Mouse (Mus musculus) embryonic facial prominence, embryonic 15.5 days (tissue): ENCODE data around the gene A730009L09Rik. TPM values are rescaled to one million over a fixed set of nuclear protein-coding genes. Genes with fewer than 3 reads are reported as not detected.

Experiments
- ATAC-seq: fragments of 200-750 bp; cut with Nextera tagmentation; 2 replicates; pipeline ENCODE4 v1.8.0; 2017; ENCODE audit warnings: low read depth, moderate TSS enrichment; ENCODE audit not compliant: insufficient number of reproducible peaks, low FRiP score, low TSS enrichment
- H3K27ac ChIP-seq: fragments of 300-500 bp; sonication (generic); replicated peaks from 2 replicates; pipeline ENCODE4 v1.5.1; 2015; ENCODE audit warnings: mild to moderate bottlenecking, inconsistent platforms
- H3K27me3 ChIP-seq: fragments of 300-500 bp; sonication (generic); 2 replicates; pipeline ENCODE4 v1.6.1; 2015; ENCODE audit warnings: inconsistent platforms
- H3K36me3 ChIP-seq: fragments of 300-500 bp; sonication (generic); 2 replicates; pipeline ENCODE4 v1.6.1; 2015; ENCODE audit warnings: mild to moderate bottlenecking, inconsistent platforms
- H3K4me1 ChIP-seq: fragments of 300-500 bp; sonication (generic); 2 replicates; pipeline ENCODE4 v1.6.1; 2015; ENCODE audit warnings: inconsistent platforms
- H3K4me2 ChIP-seq: fragments of 300-500 bp; sonication (generic); replicated peaks from 2 replicates; pipeline ENCODE4 v1.6.1; 2015; ENCODE audit warnings: mild to moderate bottlenecking, inconsistent platforms
- H3K4me3 ChIP-seq: fragments of 300-500 bp; sonication (generic); replicated peaks from 2 replicates; pipeline ENCODE4 v1.5.1; 2015; ENCODE audit warnings: mild to moderate bottlenecking, inconsistent platforms
- H3K9ac ChIP-seq: fragments of 300-500 bp; sonication (generic); 2 replicates; pipeline ENCODE4 v1.6.1; 2015; ENCODE audit warnings: inconsistent platforms
- H3K9me3 ChIP-seq: fragments of 300-500 bp; sonication (generic); replicated peaks from 2 replicates; pipeline ENCODE4 v1.6.1; 2016; ENCODE audit warnings: inconsistent platforms
- WGBS: fragments of 180-500 bp; shearing (Covaris S2); methylation state at CpG from one replicate; pipeline ENCODE4 v1.1.7; 2015; 5-methylcytosine and 5-hydroxymethylcytosine counted together
- polyA plus RNA-seq: library from polyadenylated mRNA; unstranded; fragments of >200 nt; fragmentation: Nextera tagmentation; extraction: Ambion mirVana; gene quantifications from 2 replicates; pipeline ENCODE4 v1.2.1, GENCODE M21; 2015

A730009L09Rik gene
- polyA plus RNA-seq, 1 experiment from 2014 or later = not detected

DNA sequence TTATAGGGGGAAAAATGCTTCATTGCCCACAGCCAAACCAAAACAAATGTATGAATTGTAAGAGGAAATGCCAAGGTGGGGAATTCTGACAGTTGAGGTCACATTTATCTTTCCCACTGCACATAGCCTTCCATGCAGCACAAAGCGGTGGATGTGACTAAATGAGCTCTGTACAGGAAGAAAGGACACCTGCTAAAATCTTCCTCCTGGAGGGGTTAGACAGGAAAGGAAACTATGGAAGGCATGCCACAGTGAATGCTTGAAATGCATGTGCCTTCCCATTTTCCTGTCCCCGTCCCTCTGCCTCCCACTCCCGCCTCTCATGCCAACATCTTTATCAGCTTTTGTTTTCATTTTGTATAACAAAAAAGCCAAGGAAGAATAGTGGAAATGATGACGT is 7.2 kb upstream of the A730009L09Rik start:
- WGBS = 63% methylated on average over 4 of the region's 4 CpGs
- Histone ChIP-seq H3K27ac (no peak overlapping the region), H3K27me3 (no peaks in the 10 kb centered on the region), H3K9me3 (no peaks in the 10 kb centered on the region), H3K36me3 (no peaks in the 10 kb centered on the region), H3K4me1 (no peaks in the 10 kb centered on the region), H3K9ac (no peak overlapping the region), H3K4me3 (no peak overlapping the region), H3K4me2 (no peak overlapping the region)
- ATAC-seq = no peak

- H3K27me3 ChIP-seq = no peaks in the 10 kb centered on the region
- no peak overlapping the region for H3K4me3 ChIP-seq
- WGBS = 84% methylated on average over 11 of the region's 11 CpGs
- no peaks in the 10 kb centered on the region for H3K4me1 ChIP-seq
- no peaks in the 10 kb centered on the region for H3K36me3 ChIP-seq
- ATAC-seq = no peak
- H3K27ac ChIP-seq = no peak overlapping the region
- H3K9me3 ChIP-seq = no peaks in the 10 kb centered on the region
- H3K9ac ChIP-seq = no peak overlapping the region
- H3K4me2 ChIP-seq = no peak overlapping the region
Measured at GRCm38 (mm10) chr16:84521975-84522635, 7.2 kb downstream of the A730009L09Rik start.

DNA sequence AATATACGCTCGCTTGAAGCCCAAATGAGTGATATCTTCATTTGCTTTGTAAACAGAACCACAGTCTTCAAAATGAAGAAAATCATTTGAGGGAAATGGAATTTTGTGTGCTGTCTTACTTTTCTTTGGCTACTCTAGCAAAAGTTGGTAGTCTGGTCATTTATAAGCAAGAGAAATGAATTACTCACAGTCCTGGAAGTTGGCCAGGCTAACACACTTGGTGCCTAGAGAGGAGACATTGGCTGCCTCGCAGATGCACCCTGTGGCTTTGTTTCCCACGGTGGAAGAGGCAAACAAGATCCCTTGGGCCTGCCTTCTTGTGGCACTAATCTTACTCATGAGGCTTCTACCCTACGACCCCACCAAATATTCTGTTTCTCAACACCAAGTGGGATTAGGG is 8.1 kb downstream of the A730009L09Rik start:
- H3K9ac ChIP-seq = no peak overlapping the region
- ATAC-seq = no peak
- no peaks in the 10 kb centered on the region for H3K9me3 ChIP-seq
- no peak overlapping the region for H3K4me2 ChIP-seq
- H3K4me1 ChIP-seq = no peaks in the 10 kb centered on the region
- WGBS = 78% methylated on average over 5 of the region's 5 CpGs
- H3K4me3 ChIP-seq = no peak overlapping the region
- no peaks in the 10 kb centered on the region for H3K27me3 ChIP-seq
- H3K36me3 ChIP-seq = no peaks in the 10 kb centered on the region
- H3K27ac ChIP-seq = no peak overlapping the region

DNA sequence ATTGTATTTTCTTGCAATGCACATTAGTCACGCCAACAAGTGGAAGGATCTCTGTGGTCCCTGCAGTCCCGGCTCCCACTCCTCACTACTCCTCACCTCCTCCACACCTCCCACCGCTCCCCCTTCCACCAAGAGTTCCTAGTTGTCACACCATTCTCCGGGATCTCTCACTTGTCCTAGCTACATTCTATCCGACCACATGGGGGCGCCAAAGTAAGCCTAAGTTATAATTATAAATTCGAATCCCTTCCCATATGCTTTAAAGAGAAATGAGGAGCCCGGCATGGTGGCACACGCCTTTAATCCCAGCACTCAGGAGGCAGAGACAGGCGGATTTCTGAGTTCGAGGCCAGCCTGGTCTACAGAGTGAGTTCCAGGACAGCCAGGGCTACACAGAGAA is 12.5 kb downstream of the A730009L09Rik start:
- Histone ChIP-seq H3K9ac (no peak overlapping the region), H3K27me3 (no peaks in the 10 kb centered on the region), H3K36me3 (no peaks in the 10 kb centered on the region), H3K4me2 (no peak overlapping the region), H3K4me3 (no peak overlapping the region), H3K9me3 (no peaks in the 10 kb centered on the region), H3K27ac (no peak overlapping the region), H3K4me1 (no peaks in the 10 kb centered on the region)
- ATAC-seq = no peak
- WGBS = 61% methylated on average over 11 of the region's 11 CpGs

GRCm38 (mm10) chr16:84532803-84533202 is 17.9 kb downstream of the A730009L09Rik start:
- Histone ChIP-seq H3K27ac (no peak overlapping the region), H3K4me1 (no peaks in the 10 kb centered on the region), H3K4me3 (no peak overlapping the region), H3K27me3 (no peaks in the 10 kb centered on the region), H3K4me2 (no peak overlapping the region), H3K9ac (no peak overlapping the region), H3K36me3 (no peaks in the 10 kb centered on the region), H3K9me3 (no peaks in the 10 kb centered on the region)
- 89% methylated on average over 3 of the region's 3 CpGs for WGBS
- ATAC-seq = no peak

DNA sequence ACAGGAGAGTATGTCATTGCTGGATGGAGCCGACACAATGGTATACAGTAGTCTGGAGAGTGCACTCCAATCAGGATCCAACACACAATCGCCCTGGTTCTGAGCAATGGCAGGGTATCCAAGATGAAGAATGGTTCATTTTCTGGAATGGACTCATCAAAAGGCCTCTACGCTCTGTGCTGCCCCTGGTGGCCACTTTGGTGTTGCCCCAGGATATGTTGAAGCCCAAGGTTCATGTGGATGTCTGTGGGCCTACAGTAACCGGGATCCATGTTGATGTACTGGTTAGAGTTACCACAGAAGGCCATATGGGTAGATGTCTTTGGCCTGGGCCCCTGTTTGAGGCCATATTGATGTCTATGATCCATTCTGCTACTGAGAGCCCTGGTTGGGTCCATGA is 31.1 kb downstream of the A730009L09Rik start:
- Histone ChIP-seq H3K27ac (no peak overlapping the region), H3K27me3 (no peaks in the 10 kb centered on the region), H3K9ac (no peak overlapping the region), H3K4me2 (no peak overlapping the region), H3K36me3 (no peaks in the 10 kb centered on the region), H3K4me1 (no peaks in the 10 kb centered on the region), H3K4me3 (no peak overlapping the region), H3K9me3 (no peaks in the 10 kb centered on the region)
- 81% methylated on average over 4 of the region's 4 CpGs for WGBS
- no peak for ATAC-seq

GRCm38 (mm10) chr16:84549122-84549521 is 34.2 kb downstream of the A730009L09Rik start:
- H3K27me3 ChIP-seq = no peaks in the 10 kb centered on the region
- 51% methylated on average over 9 of the region's 9 CpGs for WGBS
- no peaks in the 10 kb centered on the region for H3K4me1 ChIP-seq
- no peak overlapping the region for H3K4me2 ChIP-seq
- no peak overlapping the region for H3K4me3 ChIP-seq
- H3K27ac ChIP-seq = no peak overlapping the region
- H3K9me3 ChIP-seq = no peaks in the 10 kb centered on the region
- no peak overlapping the region for H3K9ac ChIP-seq
- no peaks in the 10 kb centered on the region for H3K36me3 ChIP-seq
- no peak for ATAC-seq

- 80% methylated on average over 5 of the region's 5 CpGs for WGBS
- Histone ChIP-seq H3K27me3 (no peaks in the 10 kb centered on the region), H3K4me3 (no peak overlapping the region), H3K4me1 (no peaks in the 10 kb centered on the region), H3K4me2 (no peak overlapping the region), H3K36me3 (no peaks in the 10 kb centered on the region), H3K27ac (no peak overlapping the region), H3K9ac (no peak overlapping the region), H3K9me3 (no peaks in the 10 kb centered on the region)
- ATAC-seq = no peak
Measured at GRCm38 (mm10) chr16:84550445-84550844, 35.5 kb downstream of the A730009L09Rik start.

GRCm38 (mm10) chr16:84553981-84554380 is 39.1 kb downstream of the A730009L09Rik start:
- Histone ChIP-seq H3K4me1 (no peaks in the 10 kb centered on the region), H3K27ac (no peak overlapping the region), H3K4me3 (no peak overlapping the region), H3K9ac (no peak overlapping the region), H3K36me3 (no peaks in the 10 kb centered on the region), H3K27me3 (no peaks in the 10 kb centered on the region), H3K4me2 (no peak overlapping the region), H3K9me3 (no peaks in the 10 kb centered on the region)
- ATAC-seq = no peak
- 86% methylated on average over 13 of the region's 13 CpGs for WGBS

GRCm38 (mm10) chr16:84558113-84558917 is 43.4 kb downstream of the A730009L09Rik start:
- Histone ChIP-seq H3K4me2 (no peak overlapping the region), H3K9ac (no peak overlapping the region), H3K27ac (no peak overlapping the region), H3K4me1 (no peaks in the 10 kb centered on the region), H3K9me3 (no peaks in the 10 kb centered on the region), H3K4me3 (no peak overlapping the region), H3K27me3 (no peaks in the 10 kb centered on the region), H3K36me3 (no peaks in the 10 kb centered on the region)
- ATAC-seq = no peak
- 59% methylated on average over 20 of the region's 20 CpGs for WGBS

DNA sequence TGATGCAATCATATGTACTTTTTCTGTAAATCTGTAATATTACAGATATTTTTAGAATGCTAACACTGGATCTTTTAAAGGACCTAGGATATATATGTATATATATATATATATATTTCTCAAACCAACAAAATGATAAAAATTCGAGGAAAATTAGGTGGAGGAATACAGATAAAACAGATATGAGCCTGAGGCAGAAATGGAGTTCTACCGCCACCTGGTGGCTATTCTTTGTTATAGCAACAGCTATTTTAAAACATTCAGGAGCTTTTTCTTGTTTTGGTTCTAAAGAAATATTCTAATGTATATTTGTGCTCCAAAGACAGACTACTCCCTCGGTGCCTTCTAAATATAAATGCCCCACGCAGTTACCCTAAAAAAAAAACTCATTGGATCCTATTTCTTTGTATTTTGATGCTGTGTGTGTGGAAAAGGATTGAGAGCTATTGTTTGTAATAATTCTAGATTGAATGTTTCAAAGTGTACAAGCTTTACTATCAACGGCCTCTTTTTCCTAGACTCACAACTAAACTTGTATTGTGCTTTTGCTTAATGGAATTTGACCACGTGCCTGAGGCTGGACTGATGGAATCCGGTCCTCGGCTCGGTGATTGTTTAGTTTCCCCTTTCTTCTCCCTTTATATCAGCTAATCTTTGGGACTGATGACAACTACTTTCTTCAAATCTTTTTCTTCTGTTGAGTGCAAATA is 44.8 kb downstream of the A730009L09Rik start:
- Histone ChIP-seq H3K36me3 (no peaks in the 10 kb centered on the region), H3K4me1 (no peaks in the 10 kb centered on the region), H3K4me3 (0 out of 2 replicates have a peak overlapping the region, but pooled peaks have one; percentile 1), H3K9ac (no peak overlapping the region), H3K9me3 (no peaks in the 10 kb centered on the region), H3K27me3 (no peaks in the 10 kb centered on the region), H3K27ac (no peak overlapping the region), H3K4me2 (peak overlapping the region; percentile 22)
- no peak for ATAC-seq
- 12% methylated on average over 9 of the region's 9 CpGs for WGBS
